Mouse (Mus musculus): ENCODE results near the gene Atp23. TPM values are rescaled to one million over a fixed set of nuclear protein-coding genes. Genes with fewer than 3 reads are reported as not detected.

Atp23 gene
- polyA plus RNA-seq, 1 experiment: 0.09 TPM

DNA sequence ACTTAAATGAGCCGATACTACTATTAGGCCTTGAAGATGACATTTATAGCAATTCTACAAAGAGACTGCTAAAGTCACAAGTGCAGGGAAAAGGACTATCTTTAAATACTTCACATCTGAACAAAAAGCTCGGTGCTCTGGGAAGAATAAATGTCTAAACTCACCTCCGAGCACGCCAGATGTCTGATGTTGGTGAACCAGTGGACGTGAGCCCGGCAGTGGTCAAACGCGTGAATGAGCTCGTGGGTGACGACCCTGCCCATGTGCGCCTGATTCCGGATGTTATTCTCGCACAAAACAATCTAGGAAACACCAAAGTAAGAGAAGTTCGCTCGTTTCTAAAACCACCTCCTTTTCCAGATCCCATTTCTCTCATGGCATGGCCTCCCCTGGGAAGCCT is 7.1 kb downstream of the Atp23 start:
- peaks cover 9% of the 10 kb centered on the region for H3K9me3 ChIP-seq (ENCODE audit: control insufficient read depth, low read length)
- H3K36me3 ChIP-seq (ENCODE audit: control insufficient read depth): peaks cover 40% of the 10 kb centered on the region
- no peak overlapping the region for H3K4me3 ChIP-seq (replicated peaks)

DNA sequence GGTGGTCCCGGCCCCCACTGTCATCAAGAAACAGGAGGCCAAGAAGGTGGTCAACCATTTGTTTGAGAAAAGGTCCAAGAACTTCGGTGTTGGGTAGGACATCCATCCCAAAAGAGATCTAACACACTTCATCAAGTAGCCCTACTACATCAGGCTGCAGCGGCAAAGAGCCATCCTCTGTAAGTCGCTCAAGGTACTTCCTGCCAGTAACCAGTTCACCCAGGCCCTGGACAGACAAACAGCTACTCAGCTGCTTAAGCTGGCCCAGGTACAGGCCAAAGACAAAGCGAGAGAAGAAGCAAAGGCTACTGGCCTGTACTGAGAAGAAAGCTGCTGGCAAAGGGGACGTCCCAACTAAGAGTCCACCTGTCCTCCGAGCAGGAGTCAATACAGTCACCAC is 8.0 kb downstream of the Atp23 start:
- TF ChIP-seq TAL1 (IDR thresholded peaks at IDR 0.05; ENCODE audit: low read length) (no peak), GATA1 (IDR thresholded peaks at IDR 0.05; ENCODE audit: low read length) (no peak)
- H3K27me3 ChIP-seq (ENCODE audit: control insufficient read depth): no peaks in the 10 kb centered on the region
- peaks cover 11% of the 10 kb centered on the region for H3K4me1 ChIP-seq (ENCODE audit: control insufficient read depth)
- no peak overlapping the region for H3K4me3 ChIP-seq (replicated peaks)
- peaks cover 37% of the 10 kb centered on the region for H3K36me3 ChIP-seq (ENCODE audit: control insufficient read depth)
- peaks cover 14% of the 10 kb centered on the region for H3K9me3 ChIP-seq (ENCODE audit: control insufficient read depth, low read length)

More for the DNA sequence above, 7.1 kb downstream of the Atp23 start:
- Histone ChIP-seq H3K4me1 (ENCODE audit: control insufficient read depth) (peaks cover 11% of the 10 kb centered on the region), H3K27me3 (ENCODE audit: control insufficient read depth) (no peaks in the 10 kb centered on the region)
- TF ChIP-seq GATA1 (IDR thresholded peaks at IDR 0.05; ENCODE audit: low read length): no peak
- no peak for TF ChIP-seq TAL1 (IDR thresholded peaks at IDR 0.05; ENCODE audit: low read length)

DNA sequence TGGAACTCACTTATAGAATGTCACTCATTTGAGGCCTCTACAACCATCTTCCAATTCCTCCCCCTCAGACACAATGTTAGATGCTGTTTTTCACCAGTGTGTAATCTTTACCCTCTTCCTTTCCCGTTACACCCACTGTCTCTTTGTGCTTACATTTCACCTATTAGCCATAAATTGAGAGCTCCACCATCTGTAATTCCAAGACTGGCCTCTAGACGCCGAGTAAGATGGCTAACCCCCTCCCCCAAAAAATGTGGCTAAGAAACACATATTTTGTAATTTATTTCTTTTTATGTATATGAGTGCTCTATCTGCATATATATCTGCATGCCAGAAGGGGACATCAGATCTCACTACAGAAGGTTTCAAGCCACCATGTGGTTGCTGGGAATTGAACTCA is 27.4 kb downstream of the Atp23 start:
- Histone ChIP-seq H3K4me3 (replicated peaks) (no peak overlapping the region), H3K4me1 (ENCODE audit: control insufficient read depth) (no peaks in the 10 kb centered on the region), H3K36me3 (ENCODE audit: control insufficient read depth) (no peaks in the 10 kb centered on the region), H3K9me3 (ENCODE audit: control insufficient read depth, low read length) (no peaks in the 10 kb centered on the region), H3K27me3 (ENCODE audit: control insufficient read depth) (no peaks in the 10 kb centered on the region)
- no peak for TF ChIP-seq TAL1 (IDR thresholded peaks at IDR 0.05; ENCODE audit: low read length)
- no peak for TF ChIP-seq GATA1 (IDR thresholded peaks at IDR 0.05; ENCODE audit: low read length)

DNA sequence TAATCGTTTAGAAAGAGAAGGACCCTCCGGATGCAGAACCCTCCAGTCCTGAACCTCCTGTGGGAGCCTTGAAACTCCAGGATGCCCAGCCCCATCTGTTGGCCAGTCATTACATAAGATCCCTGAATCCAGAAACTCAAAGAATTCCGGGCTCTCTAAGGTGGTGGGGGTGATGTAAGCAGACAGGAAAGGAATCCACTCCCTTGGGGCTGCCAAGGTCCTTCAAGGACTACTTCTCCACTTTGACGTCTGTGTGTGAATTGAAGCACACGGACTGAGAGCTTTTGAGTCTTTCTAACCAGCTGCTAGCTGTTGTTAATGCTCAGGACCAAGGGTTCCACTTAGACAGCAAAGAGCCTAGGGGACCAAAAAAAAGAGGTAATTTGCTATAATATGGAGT is 28.9 kb downstream of the Atp23 start:
- Histone ChIP-seq H3K27me3 (ENCODE audit: control insufficient read depth) (no peaks in the 10 kb centered on the region), H3K4me3 (replicated peaks) (no peak overlapping the region), H3K4me1 (ENCODE audit: control insufficient read depth) (no peaks in the 10 kb centered on the region), H3K9me3 (ENCODE audit: control insufficient read depth, low read length) (no peaks in the 10 kb centered on the region), H3K36me3 (ENCODE audit: control insufficient read depth) (no peaks in the 10 kb centered on the region)
- no peak for TF ChIP-seq GATA1 (IDR thresholded peaks at IDR 0.05; ENCODE audit: low read length)
- TF ChIP-seq TAL1 (IDR thresholded peaks at IDR 0.05; ENCODE audit: low read length): no peak

DNA sequence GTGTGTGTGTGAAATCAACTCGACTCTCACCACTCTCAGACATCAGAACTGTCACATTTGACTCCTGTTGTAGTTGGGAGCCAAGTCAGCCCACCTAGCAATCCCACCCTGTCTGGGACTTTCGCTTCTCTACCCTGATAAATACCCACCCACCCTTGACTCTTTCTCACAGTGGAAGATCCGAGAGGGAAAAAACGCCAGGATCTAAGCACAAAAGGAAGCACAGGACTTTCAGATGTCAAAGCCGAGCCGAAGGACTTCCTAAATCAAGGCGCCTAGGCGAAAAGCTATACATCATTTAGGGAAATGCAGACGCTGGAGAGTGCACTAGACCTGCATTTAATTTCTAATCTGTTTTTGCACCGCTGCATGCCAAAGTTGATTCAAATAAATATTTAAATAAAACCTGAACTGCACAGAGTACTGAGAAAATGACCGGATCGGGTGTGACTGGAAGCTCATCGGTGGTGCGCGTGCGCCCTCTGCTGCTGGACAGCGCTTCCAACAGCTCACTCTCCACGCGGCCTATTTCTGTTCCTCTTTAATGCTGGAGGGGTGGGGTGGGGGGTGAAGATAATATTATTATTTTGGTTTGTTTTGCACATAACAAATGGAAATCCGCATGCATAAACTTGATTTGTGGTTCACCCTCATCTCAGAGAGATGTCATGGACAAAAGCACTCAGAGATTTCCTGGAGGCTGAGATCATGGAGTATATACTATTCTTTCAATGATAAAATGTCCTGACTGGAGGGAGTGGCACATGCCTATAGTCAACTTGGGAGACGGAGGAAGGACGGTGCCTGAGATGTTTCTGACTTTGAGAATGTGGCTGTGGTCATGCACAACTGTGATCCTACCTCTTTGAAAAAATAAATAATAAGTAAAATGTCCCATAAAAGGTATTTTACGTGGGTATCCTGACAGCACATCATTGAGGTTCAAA is 31.5 kb downstream of the Atp23 start:
- Histone ChIP-seq H3K27me3 (ENCODE audit: control insufficient read depth) (no peaks in the 10 kb centered on the region), H3K9me3 (ENCODE audit: control insufficient read depth, low read length) (no peaks in the 10 kb centered on the region), H3K4me1 (ENCODE audit: control insufficient read depth) (no peaks in the 10 kb centered on the region), H3K36me3 (ENCODE audit: control insufficient read depth) (no peaks in the 10 kb centered on the region), H3K4me3 (replicated peaks) (no peak overlapping the region)
- no peak for TF ChIP-seq GATA1 (IDR thresholded peaks at IDR 0.05; ENCODE audit: low read length)
- no peak for TF ChIP-seq TAL1 (IDR thresholded peaks at IDR 0.05; ENCODE audit: low read length)

DNA sequence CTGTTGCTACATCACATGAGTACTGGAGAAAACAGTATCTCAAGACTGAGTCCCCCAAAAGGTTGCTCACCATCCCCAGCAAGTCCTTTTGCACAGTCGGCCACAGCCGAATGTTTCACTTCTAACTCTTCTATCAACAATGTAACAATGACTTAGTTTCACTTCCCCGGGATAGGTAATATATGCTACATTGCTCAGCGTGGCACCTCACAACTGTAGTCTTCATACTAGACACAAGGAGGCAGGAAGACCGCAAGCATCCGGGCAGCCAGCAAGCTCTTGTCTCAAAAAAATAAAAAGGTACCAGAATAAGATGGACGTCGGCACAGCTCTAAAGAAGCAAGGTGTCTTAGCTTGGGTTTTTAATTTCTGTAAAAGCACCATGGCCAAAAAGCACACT is 35.9 kb downstream of the Atp23 start:
- H3K9me3 ChIP-seq (ENCODE audit: control insufficient read depth, low read length): no peaks in the 10 kb centered on the region
- H3K36me3 ChIP-seq (ENCODE audit: control insufficient read depth): no peaks in the 10 kb centered on the region
- H3K4me3 ChIP-seq (replicated peaks): no peak overlapping the region
- TF ChIP-seq TAL1 (IDR thresholded peaks at IDR 0.05; ENCODE audit: low read length) (no peak), GATA1 (IDR thresholded peaks at IDR 0.05; ENCODE audit: low read length) (no peak)
- no peaks in the 10 kb centered on the region for H3K4me1 ChIP-seq (ENCODE audit: control insufficient read depth)
- no peaks in the 10 kb centered on the region for H3K27me3 ChIP-seq (ENCODE audit: control insufficient read depth)

DNA sequence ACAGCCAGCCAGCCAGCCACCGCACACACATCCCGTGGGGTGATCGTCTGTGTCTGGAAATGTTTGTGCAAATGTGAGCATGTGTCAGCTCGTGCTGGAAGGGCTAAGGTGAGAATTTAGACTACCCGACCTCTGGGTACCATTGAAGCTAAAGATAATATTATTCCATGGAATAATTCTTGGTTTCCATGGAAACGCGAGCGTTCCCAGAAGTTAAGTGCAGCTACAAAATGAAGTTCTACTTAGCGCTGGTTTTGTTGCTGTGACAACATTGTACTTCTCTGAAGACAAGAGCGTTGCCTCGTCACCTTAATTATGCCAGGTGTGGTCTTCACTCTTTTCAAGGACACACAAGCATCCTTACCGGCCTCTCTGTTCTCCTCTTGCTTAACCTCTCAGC is 39.0 kb downstream of the Atp23 start:
- no peaks in the 10 kb centered on the region for H3K36me3 ChIP-seq (ENCODE audit: control insufficient read depth)
- no peak overlapping the region for H3K4me3 ChIP-seq (replicated peaks)
- no peaks in the 10 kb centered on the region for H3K9me3 ChIP-seq (ENCODE audit: control insufficient read depth, low read length)
- TF ChIP-seq TAL1 (IDR thresholded peaks at IDR 0.05; ENCODE audit: low read length): no peak
- no peak for TF ChIP-seq GATA1 (IDR thresholded peaks at IDR 0.05; ENCODE audit: low read length)
- H3K27me3 ChIP-seq (ENCODE audit: control insufficient read depth): no peaks in the 10 kb centered on the region
- H3K4me1 ChIP-seq (ENCODE audit: control insufficient read depth): no peaks in the 10 kb centered on the region

DNA sequence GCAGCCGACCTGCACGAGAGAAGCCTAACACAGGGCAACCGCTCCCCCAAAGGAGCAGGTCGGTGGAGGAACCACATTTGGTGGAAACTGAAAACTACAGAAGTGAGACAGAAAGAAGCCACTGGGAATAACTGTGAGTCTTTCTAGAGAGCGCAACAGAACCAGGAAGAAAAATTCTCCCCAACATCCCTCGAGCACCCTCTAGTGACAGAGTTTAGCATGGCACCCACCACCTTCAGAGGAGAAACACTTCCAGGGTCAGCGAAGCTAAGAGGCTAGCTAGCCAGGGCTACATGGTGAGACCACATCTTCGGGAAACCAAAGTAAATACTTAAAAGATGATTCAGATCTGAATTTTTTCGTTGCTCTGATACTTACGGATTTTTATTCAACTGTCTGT is 47.9 kb downstream of the Atp23 start:
- no peaks in the 10 kb centered on the region for H3K36me3 ChIP-seq (ENCODE audit: control insufficient read depth)
- no peaks in the 10 kb centered on the region for H3K4me1 ChIP-seq (ENCODE audit: control insufficient read depth)
- peaks cover 4% of the 10 kb centered on the region for H3K9me3 ChIP-seq (ENCODE audit: control insufficient read depth, low read length)
- TF ChIP-seq GATA1 (IDR thresholded peaks at IDR 0.05; ENCODE audit: low read length) (no peak), TAL1 (IDR thresholded peaks at IDR 0.05; ENCODE audit: low read length) (no peak)
- H3K27me3 ChIP-seq (ENCODE audit: control insufficient read depth): no peaks in the 10 kb centered on the region
- H3K4me3 ChIP-seq (replicated peaks): no peak overlapping the region

DNA sequence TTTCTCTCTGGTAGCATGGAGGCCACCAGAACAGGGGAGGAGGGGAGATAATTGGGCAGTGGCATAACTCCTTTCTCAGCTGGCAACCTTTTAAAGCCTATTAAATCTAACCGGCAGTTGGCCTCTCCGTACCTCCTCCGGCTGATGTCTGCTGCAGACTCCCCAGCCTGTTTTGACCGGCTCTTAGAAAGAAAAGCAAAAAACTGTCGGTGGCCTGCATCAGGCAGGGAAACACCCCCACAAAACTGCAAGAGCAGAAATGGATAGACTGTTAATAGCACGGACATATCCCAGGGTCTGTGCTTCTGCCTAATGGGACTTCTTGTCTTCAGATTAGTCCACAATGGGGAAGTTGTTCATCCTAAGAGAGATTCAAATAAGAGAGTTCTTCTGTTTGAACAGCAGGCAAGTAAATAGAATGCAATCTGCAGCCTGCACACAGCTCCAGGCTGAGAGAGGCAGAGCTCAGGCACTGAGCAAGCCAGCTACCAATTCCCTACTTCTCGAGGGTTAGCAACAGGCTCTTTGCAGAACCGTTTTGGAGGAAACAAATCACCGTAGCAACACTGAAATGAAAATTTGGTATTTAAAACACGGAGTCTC is 55.7 kb downstream of the Atp23 start:
- peaks cover 4% of the 10 kb centered on the region for H3K9me3 ChIP-seq (ENCODE audit: control insufficient read depth, low read length)
- H3K27me3 ChIP-seq (ENCODE audit: control insufficient read depth): no peaks in the 10 kb centered on the region
- no peaks in the 10 kb centered on the region for H3K4me1 ChIP-seq (ENCODE audit: control insufficient read depth)
- no peaks in the 10 kb centered on the region for H3K36me3 ChIP-seq (ENCODE audit: control insufficient read depth)
- no peak overlapping the region for H3K4me3 ChIP-seq (replicated peaks)
- no peak for TF ChIP-seq TAL1 (IDR thresholded peaks at IDR 0.05; ENCODE audit: low read length)
- TF ChIP-seq GATA1 (IDR thresholded peaks at IDR 0.05; ENCODE audit: low read length): no peak
